Mouse (Mus musculus): Measurements from ENCODE around the gene Asxl1. TPM values are rescaled to one million over a fixed set of nuclear protein-coding genes. Genes with fewer than 3 reads are reported as not detected.

Gene Asxl1
- polyA plus RNA-seq, 1 experiment: 55.7 TPM

- Histone ChIP-seq H3K36me3 (ENCODE audit: control insufficient read depth, insufficient read depth, low read length, poor library complexity, severe bottlenecking) (no peaks in the 10 kb centered on the region), H3K27me3 (ENCODE audit: control insufficient read depth, insufficient read depth, low read length, poor library complexity, severe bottlenecking) (no peaks in the 10 kb centered on the region), H3K27ac (ENCODE audit: insufficient read depth, low read length) (no peak overlapping the region), H3K4me3 (ENCODE audit: low read depth, low read length) (no peak overlapping the region), H3K4me1 (ENCODE audit: control insufficient read depth, insufficient read depth, low read length) (no peaks in the 10 kb centered on the region), H3K9ac (ENCODE audit: low read depth, poor library complexity, severe bottlenecking) (no peak overlapping the region), H3K9me3 (replicated peaks; ENCODE audit: control insufficient read depth, insufficient read depth, low read length, poor library complexity, severe bottlenecking) (no peaks in the 10 kb centered on the region)
- TF ChIP-seq POLR2A (IDR thresholded peaks at IDR 0.05; ENCODE audit: insufficient read depth, low read length) (no peak), CTCF (IDR thresholded peaks at IDR 0.05; ENCODE audit: low read depth, low read length) (no peak), EP300 (IDR thresholded peaks at IDR 0.05; ENCODE audit: insufficient read depth, low read depth, low read length) (no peak)
Observed at GRCm38 (mm10) chr2:153338361-153339350, 7.0 kb upstream of the Asxl1 start.

GRCm38 (mm10) chr2:153342166-153342565 is 3.5 kb upstream of the Asxl1 start:
- H3K27me3 ChIP-seq (ENCODE audit: control insufficient read depth, insufficient read depth, low read length, poor library complexity, severe bottlenecking): no peaks in the 10 kb centered on the region
- no peaks in the 10 kb centered on the region for H3K9me3 ChIP-seq (replicated peaks; ENCODE audit: control insufficient read depth, insufficient read depth, low read length, poor library complexity, severe bottlenecking)
- no peaks in the 10 kb centered on the region for H3K36me3 ChIP-seq (ENCODE audit: control insufficient read depth, insufficient read depth, low read length, poor library complexity, severe bottlenecking)
- no peak overlapping the region for H3K4me3 ChIP-seq (ENCODE audit: low read depth, low read length)
- no peak for TF ChIP-seq EP300 (IDR thresholded peaks at IDR 0.05; ENCODE audit: insufficient read depth, low read depth, low read length)
- TF ChIP-seq CTCF (IDR thresholded peaks at IDR 0.05; ENCODE audit: low read depth, low read length): no peak
- TF ChIP-seq POLR2A (IDR thresholded peaks at IDR 0.05; ENCODE audit: insufficient read depth, low read length): no peak
- no peak overlapping the region for H3K9ac ChIP-seq (ENCODE audit: low read depth, poor library complexity, severe bottlenecking)
- H3K27ac ChIP-seq (ENCODE audit: insufficient read depth, low read length): no peak overlapping the region
- no peaks in the 10 kb centered on the region for H3K4me1 ChIP-seq (ENCODE audit: control insufficient read depth, insufficient read depth, low read length)

GRCm38 (mm10) chr2:153342602-153343001 is 3.0 kb upstream of the Asxl1 start:
- H3K4me3 ChIP-seq (ENCODE audit: low read depth, low read length): no peak overlapping the region
- no peaks in the 10 kb centered on the region for H3K36me3 ChIP-seq (ENCODE audit: control insufficient read depth, insufficient read depth, low read length, poor library complexity, severe bottlenecking)

GRCm38 (mm10) chr2:153343191-153343590 is 2.4 kb upstream of the Asxl1 start:
- no peaks in the 10 kb centered on the region for H3K4me1 ChIP-seq (ENCODE audit: control insufficient read depth, insufficient read depth, low read length)
- no peak for TF ChIP-seq EP300 (IDR thresholded peaks at IDR 0.05; ENCODE audit: insufficient read depth, low read depth, low read length)
- no peak for TF ChIP-seq CTCF (IDR thresholded peaks at IDR 0.05; ENCODE audit: low read depth, low read length)
- TF ChIP-seq POLR2A (IDR thresholded peaks at IDR 0.05; ENCODE audit: insufficient read depth, low read length): no peak
- no peaks in the 10 kb centered on the region for H3K27me3 ChIP-seq (ENCODE audit: control insufficient read depth, insufficient read depth, low read length, poor library complexity, severe bottlenecking)
- no peak overlapping the region for H3K27ac ChIP-seq (ENCODE audit: insufficient read depth, low read length)
- no peak overlapping the region for H3K4me3 ChIP-seq (ENCODE audit: low read depth, low read length)
- H3K9ac ChIP-seq (ENCODE audit: low read depth, poor library complexity, severe bottlenecking): no peak overlapping the region
- H3K9me3 ChIP-seq (replicated peaks; ENCODE audit: control insufficient read depth, insufficient read depth, low read length, poor library complexity, severe bottlenecking): no peaks in the 10 kb centered on the region
- no peaks in the 10 kb centered on the region; the same call in 1 of the 2 replicates for H3K36me3 ChIP-seq (ENCODE audit: control insufficient read depth, insufficient read depth, low read length, poor library complexity, severe bottlenecking)

More at GRCm38 (mm10) chr2:153342602-153343001, 3.0 kb upstream of the Asxl1 start:
- no peak overlapping the region for H3K9ac ChIP-seq (ENCODE audit: low read depth, poor library complexity, severe bottlenecking)
- H3K9me3 ChIP-seq (replicated peaks; ENCODE audit: control insufficient read depth, insufficient read depth, low read length, poor library complexity, severe bottlenecking): no peaks in the 10 kb centered on the region
- no peaks in the 10 kb centered on the region for H3K27me3 ChIP-seq (ENCODE audit: control insufficient read depth, insufficient read depth, low read length, poor library complexity, severe bottlenecking)
- no peak overlapping the region for H3K27ac ChIP-seq (ENCODE audit: insufficient read depth, low read length)
- TF ChIP-seq CTCF (IDR thresholded peaks at IDR 0.05; ENCODE audit: low read depth, low read length) (no peak), POLR2A (IDR thresholded peaks at IDR 0.05; ENCODE audit: insufficient read depth, low read length) (no peak), EP300 (IDR thresholded peaks at IDR 0.05; ENCODE audit: insufficient read depth, low read depth, low read length) (no peak)
- no peaks in the 10 kb centered on the region for H3K4me1 ChIP-seq (ENCODE audit: control insufficient read depth, insufficient read depth, low read length)

- peak overlapping the region; percentile 74 for H3K9ac ChIP-seq (ENCODE audit: low read depth, poor library complexity, severe bottlenecking)
- H3K4me3 ChIP-seq (ENCODE audit: low read depth, low read length): peak overlapping the region; percentile 78
- no peaks in the 10 kb centered on the region for H3K9me3 ChIP-seq (replicated peaks; ENCODE audit: control insufficient read depth, insufficient read depth, low read length, poor library complexity, severe bottlenecking)
- peaks cover 10% of the 10 kb centered on the region for H3K36me3 ChIP-seq (ENCODE audit: control insufficient read depth, insufficient read depth, low read length, poor library complexity, severe bottlenecking)
- TF ChIP-seq EP300 (IDR thresholded peaks at IDR 0.05; ENCODE audit: insufficient read depth, low read depth, low read length) (no peak), POLR2A (IDR thresholded peaks at IDR 0.05; ENCODE audit: insufficient read depth, low read length) (peak; percentile 7)
- peak overlapping the region; percentile 71 for H3K27ac ChIP-seq (ENCODE audit: insufficient read depth, low read length)
- no peaks in the 10 kb centered on the region for H3K27me3 ChIP-seq (ENCODE audit: control insufficient read depth, insufficient read depth, low read length, poor library complexity, severe bottlenecking)
- no peaks in the 10 kb centered on the region for H3K4me1 ChIP-seq (ENCODE audit: control insufficient read depth, insufficient read depth, low read length)
Observed at GRCm38 (mm10) chr2:153345071-153345453, 567 bp upstream of the Asxl1 start.
